Mouse (Mus musculus) heart, embryonic 13.5 days (tissue): ENCODE data around the gene Siglecg. TPM values are rescaled to one million over a fixed set of nuclear protein-coding genes. Genes with fewer than 3 reads are reported as not detected.
"Not testable (repeated sequence)": the region's sequence is repeated elsewhere in the genome, so short reads cannot be mapped to it uniquely, and the experiment has no call there.

Experiments used
- ATAC-seq: fragments of 200-750 bp; cut with Nextera tagmentation; 2 replicates; pipeline ENCODE4 v1.8.0; 2017; ENCODE audit warnings: moderate TSS enrichment; ENCODE audit not compliant: insufficient number of reproducible peaks, low FRiP score, low TSS enrichment; ENCODE audit errors: extremely low read depth
- H3K27ac ChIP-seq: fragments of 300-500 bp; sonication (generic); replicated peaks from 2 replicates; pipeline ENCODE4 v1.5.1; 2015; ENCODE audit warnings: moderate library complexity, mild to moderate bottlenecking, inconsistent platforms
- H3K27me3 ChIP-seq: fragments of 300-500 bp; sonication (generic); replicated peaks from 2 replicates; pipeline ENCODE4 v1.6.1; 2015; ENCODE audit warnings: mild to moderate bottlenecking, inconsistent platforms
- H3K36me3 ChIP-seq: fragments of 300-500 bp; sonication (generic); 2 replicates; pipeline ENCODE4 v1.6.1; 2015; ENCODE audit warnings: mild to moderate bottlenecking, inconsistent platforms
- H3K4me1 ChIP-seq: fragments of 300-500 bp; sonication (generic); 2 replicates; pipeline ENCODE4 v1.6.1; 2015; ENCODE audit warnings: inconsistent platforms
- H3K4me2 ChIP-seq: fragments of 300-500 bp; sonication (generic); 2 replicates; pipeline ENCODE4 v1.6.1; 2015; ENCODE audit warnings: inconsistent platforms, mild to moderate bottlenecking, moderate library complexity
- H3K4me3 ChIP-seq: fragments of 300-500 bp; sonication (generic); 2 replicates; pipeline ENCODE4 v1.5.1; 2015; ENCODE audit warnings: moderate library complexity, mild to moderate bottlenecking, inconsistent platforms
- H3K9ac ChIP-seq: fragments of 300-500 bp; sonication (generic); 2 replicates; pipeline ENCODE4 v1.6.1; 2015; ENCODE audit warnings: inconsistent platforms, mild to moderate bottlenecking, moderate library complexity
- H3K9me3 ChIP-seq: fragments of 300-500 bp; sonication (generic); 2 replicates; pipeline ENCODE4 v1.6.1; 2016; ENCODE audit warnings: inconsistent platforms
- WGBS: fragments of 180-500 bp; shearing (Covaris S2); methylation state at CpG from one replicate; pipeline ENCODE4 v1.1.7; 2015; ENCODE audit warnings: mixed read lengths; 5-methylcytosine and 5-hydroxymethylcytosine counted together
- polyA plus RNA-seq: library from polyadenylated mRNA; unstranded; fragments of >200 nt; fragmentation: Nextera tagmentation; extraction: Ambion mirVana; gene quantifications from 2 replicates; pipeline ENCODE4 v1.2.1, GENCODE M21; 2015

Gene Siglecg
- 0.08 and 0.19 TPM in 2 replicates for polyA plus RNA-seq

DNA sequence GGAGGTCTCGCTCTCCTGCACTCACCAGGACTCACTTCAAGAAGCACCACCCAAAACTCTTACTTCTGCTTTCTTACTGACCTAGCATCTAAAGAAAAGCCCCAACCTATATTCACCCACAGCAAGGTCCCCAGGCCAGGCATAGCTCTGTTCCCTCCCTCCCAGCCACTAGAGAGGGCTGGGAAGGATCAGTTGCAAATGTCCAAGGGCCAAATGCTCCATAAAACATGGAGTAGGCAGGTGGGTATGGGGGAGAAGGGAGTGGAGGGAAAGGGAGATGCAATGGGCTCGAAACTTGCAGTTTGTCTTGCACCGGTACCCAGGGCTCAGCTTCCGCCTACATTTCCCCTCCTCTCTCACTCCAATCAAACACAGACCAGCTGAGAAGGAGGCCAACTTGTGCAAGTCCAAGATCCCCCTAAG is at the start of gene Siglecg:
Gene Siglecg, plus strand, starts transcription at position 74 of the 423 bp plus-strand sequence.
- 86% methylated on average over 4 of the region's 4 CpGs for WGBS
- Histone ChIP-seq H3K27ac (no peak within 1 kb of the TSS), H3K4me1 (no peaks in the 10 kb centered on the region), H3K4me3 (no peak within 1 kb of the TSS), H3K36me3 (no peaks in the 10 kb centered on the region), H3K27me3 (no peaks in the 10 kb centered on the region), H3K9me3 (no peaks in the 10 kb centered on the region), H3K4me2 (no peak within 1 kb of the TSS), H3K9ac (no peak within 1 kb of the TSS)
- no peak for ATAC-seq

DNA sequence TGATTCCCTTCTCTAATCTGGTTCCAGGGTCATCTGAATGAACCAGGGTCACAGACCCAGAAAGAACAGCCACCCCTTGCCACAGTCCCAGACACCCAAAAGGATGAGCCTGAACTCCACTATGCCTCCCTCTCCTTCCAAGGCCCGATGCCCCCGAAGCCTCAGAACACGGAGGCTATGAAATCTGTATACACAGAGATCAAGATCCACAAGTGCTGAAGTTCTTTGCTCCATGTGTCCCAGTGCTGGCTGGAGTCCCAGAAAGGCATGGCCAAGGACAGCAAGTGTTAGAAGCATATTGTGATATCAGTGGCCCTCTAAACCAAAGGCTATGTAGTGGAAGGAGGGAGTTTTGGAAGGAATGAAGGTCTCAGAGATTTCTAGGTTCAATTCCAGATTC is 49.4 kb upstream of the Siglecg start:
- 77% methylated on average over 3 of the region's 3 CpGs for WGBS

DNA sequence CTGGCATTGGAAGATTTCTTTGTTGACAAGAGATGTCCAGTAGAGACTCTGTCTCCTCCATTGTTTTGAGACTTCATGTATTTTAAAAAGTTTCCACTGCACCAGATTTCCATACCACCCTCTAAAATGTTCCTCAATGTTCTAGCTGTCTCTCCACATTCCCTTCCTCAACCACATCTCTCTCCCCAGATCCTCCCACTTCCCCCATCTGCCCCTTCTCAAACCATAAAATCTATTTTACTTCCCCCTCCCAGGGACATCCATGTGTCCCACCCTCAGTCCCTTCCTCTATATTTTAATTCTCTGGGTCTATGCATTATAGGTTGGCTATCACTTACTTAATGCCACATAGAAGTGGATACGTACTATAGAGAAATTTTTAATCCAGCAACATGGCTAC is 46.6 kb upstream of the Siglecg start:
- H3K27me3 ChIP-seq: no peaks in the 10 kb centered on the region
- H3K27ac ChIP-seq: no peak overlapping the region
- no peaks in the 10 kb centered on the region for H3K4me1 ChIP-seq
- 74% methylated on average over 1 of the region's 1 CpGs for WGBS
- H3K4me2 ChIP-seq: no peak overlapping the region
- no peak for ATAC-seq
- no peak overlapping the region for H3K4me3 ChIP-seq
- no peak overlapping the region for H3K9ac ChIP-seq
- H3K9me3 ChIP-seq: no peaks in the 10 kb centered on the region
- H3K36me3 ChIP-seq: no peaks in the 10 kb centered on the region

More for the DNA sequence above, 49.4 kb upstream of the Siglecg start:
- no peak for ATAC-seq
- Histone ChIP-seq H3K36me3 (no peaks in the 10 kb centered on the region), H3K9ac (no peak overlapping the region), H3K27me3 (no peaks in the 10 kb centered on the region), H3K27ac (no peak overlapping the region), H3K4me3 (no peak overlapping the region), H3K4me2 (no peak overlapping the region), H3K9me3 (no peaks in the 10 kb centered on the region), H3K4me1 (0 out of 2 replicates have a peak, but pooled peaks cover 3% of the 10 kb centered on the region)

DNA sequence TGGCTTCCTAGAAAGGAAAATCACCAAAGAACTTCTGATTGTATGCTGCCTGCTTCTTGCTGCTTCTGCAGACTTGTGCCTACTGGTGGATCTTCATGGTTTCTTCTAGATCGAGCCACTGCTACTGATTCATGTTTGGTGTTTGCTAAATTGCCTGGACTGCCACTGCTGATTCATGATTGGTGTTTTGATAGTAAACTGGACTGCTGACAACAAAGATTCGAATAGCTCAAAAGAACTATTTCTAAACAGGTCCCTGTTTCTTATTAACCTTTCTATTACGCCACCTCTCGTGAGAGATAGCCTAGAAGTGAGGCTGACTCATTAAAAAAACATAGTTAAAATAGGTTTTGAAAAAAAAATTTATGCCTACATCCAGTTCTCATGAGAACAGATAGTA is 46.0 kb upstream of the Siglecg start:
- WGBS: 60% methylated on average over 4 of the region's 4 CpGs
- Histone ChIP-seq H3K4me3 (no peak overlapping the region), H3K4me2 (no peak overlapping the region), H3K27me3 (no peaks in the 10 kb centered on the region), H3K9ac (no peak overlapping the region), H3K36me3 (no peaks in the 10 kb centered on the region), H3K9me3 (no peaks in the 10 kb centered on the region), H3K27ac (no peak overlapping the region), H3K4me1 (no peaks in the 10 kb centered on the region)
- no peak for ATAC-seq

DNA sequence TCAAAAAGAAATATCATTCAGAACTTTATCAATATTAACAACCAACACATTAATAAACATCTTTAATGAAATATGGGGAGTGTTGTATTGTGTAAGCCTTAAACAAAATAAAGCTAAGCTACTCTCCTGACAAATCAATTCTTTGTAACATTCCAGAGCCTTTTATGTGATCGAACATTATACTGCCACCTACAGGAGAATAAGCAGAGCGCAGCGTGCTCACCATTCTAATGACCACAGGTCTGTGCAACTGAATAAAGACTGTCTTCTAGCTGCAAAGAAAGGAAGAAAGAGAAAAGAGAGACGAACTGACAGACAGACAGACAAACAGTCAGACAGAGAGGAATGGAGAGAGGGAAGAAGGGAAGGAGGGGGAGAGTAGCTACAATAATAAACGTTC is 29.8 kb upstream of the Siglecg start:
- H3K4me1 ChIP-seq: no peaks in the 10 kb centered on the region
- H3K36me3 ChIP-seq: no peaks in the 10 kb centered on the region
- no peak for ATAC-seq
- H3K9me3 ChIP-seq: no peaks in the 10 kb centered on the region
- no peak overlapping the region for H3K4me2 ChIP-seq
- H3K4me3 ChIP-seq: no peak overlapping the region
- WGBS: 13% methylated on average over 5 of the region's 5 CpGs
- no peaks in the 10 kb centered on the region for H3K27me3 ChIP-seq
- no peak overlapping the region for H3K9ac ChIP-seq
- no peak overlapping the region for H3K27ac ChIP-seq

DNA sequence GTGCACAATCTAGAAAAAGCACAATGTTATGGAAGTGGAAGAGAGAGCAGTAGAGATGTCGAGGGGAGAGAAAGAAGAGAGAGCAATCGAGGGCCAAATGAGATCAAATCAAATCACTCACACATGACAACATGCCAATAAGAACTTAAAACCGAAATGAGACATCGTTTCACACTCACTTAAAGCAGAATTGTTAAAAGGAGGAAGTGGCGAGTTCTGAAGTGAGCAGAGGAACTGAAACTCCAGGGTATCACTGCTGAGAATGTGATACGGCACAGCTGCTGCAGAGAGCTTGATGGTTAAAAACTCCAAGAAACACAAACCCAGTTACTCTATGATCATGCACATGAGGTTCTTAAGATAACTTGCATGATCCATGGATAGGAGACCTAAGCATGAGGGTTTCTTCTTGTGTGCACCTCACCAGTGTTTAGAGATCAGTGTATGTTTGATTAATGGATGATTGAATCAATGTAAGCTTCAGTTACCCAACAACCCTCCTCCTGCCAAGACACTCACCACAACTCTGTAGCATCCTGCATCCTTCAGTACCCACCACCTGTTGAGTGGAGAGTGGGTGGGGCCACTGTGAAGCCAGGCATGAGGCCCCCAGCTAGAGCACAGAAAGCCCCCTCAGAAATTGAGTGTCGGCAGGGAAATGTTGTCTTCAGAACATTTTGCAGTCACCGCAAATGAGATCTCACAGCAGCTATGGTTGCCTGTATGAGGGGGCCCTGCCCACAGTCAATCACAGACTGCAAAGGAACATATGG is 15.5 kb upstream of the Siglecg start:
- H3K36me3 ChIP-seq: no peaks in the 10 kb centered on the region
- no peak overlapping the region for H3K4me2 ChIP-seq
- ATAC-seq: no peak
- H3K27me3 ChIP-seq: no peaks in the 10 kb centered on the region
- no peak overlapping the region for H3K27ac ChIP-seq
- H3K9ac ChIP-seq: no peak overlapping the region
- no peaks in the 10 kb centered on the region for H3K9me3 ChIP-seq
- no peak overlapping the region for H3K4me3 ChIP-seq
- 69% methylated on average over 8 of the region's 8 CpGs for WGBS
- H3K4me1 ChIP-seq: no peaks in the 10 kb centered on the region

DNA sequence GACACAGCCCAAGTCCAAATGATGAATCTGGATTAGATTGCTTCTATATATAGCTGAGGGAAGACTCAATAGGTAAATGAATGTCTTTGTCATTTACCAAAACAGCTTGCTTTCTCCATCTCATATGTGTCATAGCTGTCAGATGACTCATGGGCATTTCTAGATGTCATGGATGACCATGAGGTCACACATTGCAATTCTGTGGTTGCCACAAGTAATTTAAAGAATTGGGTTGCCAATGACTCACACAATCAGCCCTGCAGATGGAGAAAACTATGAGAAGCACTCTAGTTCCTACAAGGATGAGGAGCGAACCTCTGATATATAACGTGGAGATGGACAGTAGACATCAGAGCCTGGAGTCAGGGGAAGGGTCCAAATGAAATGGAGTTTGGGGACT is 8.5 kb upstream of the Siglecg start:
- Histone ChIP-seq H3K4me2 (no peak overlapping the region), H3K36me3 (no peaks in the 10 kb centered on the region), H3K9me3 (no peaks in the 10 kb centered on the region), H3K27me3 (no peaks in the 10 kb centered on the region), H3K27ac (no peak overlapping the region), H3K4me3 (no peak overlapping the region), H3K4me1 (no peaks in the 10 kb centered on the region), H3K9ac (no peak overlapping the region)
- WGBS: 81% methylated on average over 2 of the region's 2 CpGs
- ATAC-seq: no peak

DNA sequence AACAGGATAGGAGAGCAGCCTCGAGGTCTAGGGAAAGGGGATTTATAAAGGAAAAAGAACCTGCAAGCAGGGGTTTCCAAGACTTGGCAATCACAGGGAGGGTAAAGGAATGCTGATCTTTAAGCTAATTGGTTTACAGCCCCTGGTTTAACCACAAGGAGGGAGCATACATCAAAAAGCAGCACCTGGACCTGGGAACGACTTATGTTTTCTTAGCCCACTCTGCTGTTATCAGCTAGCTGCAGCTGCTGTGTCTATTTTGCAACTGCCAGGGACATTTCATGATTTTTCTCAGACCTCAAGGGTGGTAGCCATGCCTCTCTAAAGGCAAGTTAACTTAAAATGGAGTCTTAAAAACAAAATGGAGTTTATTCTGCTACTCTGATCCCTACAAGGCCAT is 5.3 kb upstream of the Siglecg start:
- Histone ChIP-seq H3K9me3 (no peaks in the 10 kb centered on the region), H3K27me3 (no peaks in the 10 kb centered on the region), H3K9ac (no peak overlapping the region), H3K36me3 (no peaks in the 10 kb centered on the region), H3K4me1 (no peaks in the 10 kb centered on the region), H3K4me2 (no peak overlapping the region), H3K27ac (no peak overlapping the region), H3K4me3 (no peak overlapping the region)
- no peak for ATAC-seq
- WGBS: 31% methylated on average over 2 of the region's 2 CpGs

DNA sequence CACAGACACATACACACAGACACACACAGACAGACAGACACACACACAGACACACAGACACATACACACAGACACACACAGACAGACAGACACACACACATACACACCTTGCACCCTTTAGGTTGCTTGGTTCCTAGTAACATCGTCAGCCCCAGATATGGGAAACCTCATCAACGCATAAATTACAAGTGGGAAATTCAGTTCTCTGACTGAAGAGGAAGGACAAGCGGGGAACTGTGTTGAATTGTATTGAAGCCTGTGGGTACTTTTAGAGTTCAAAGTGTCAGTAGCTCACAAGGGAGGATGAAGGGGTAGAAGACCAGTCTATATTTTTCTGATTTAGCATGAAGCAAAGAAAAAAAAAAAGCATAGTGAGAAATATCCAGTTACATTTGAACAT is 431 bp upstream of the Siglecg start:
- Histone ChIP-seq H3K9me3 (no peaks in the 10 kb centered on the region), H3K4me2 (no peak overlapping the region), H3K36me3 (no peaks in the 10 kb centered on the region), H3K4me3 (no peak overlapping the region), H3K4me1 (no peaks in the 10 kb centered on the region), H3K27ac (no peak overlapping the region), H3K27me3 (no peaks in the 10 kb centered on the region), H3K9ac (no peak overlapping the region)
- ATAC-seq: no peak
- WGBS: 81% methylated on average over 3 of the region's 3 CpGs

DNA sequence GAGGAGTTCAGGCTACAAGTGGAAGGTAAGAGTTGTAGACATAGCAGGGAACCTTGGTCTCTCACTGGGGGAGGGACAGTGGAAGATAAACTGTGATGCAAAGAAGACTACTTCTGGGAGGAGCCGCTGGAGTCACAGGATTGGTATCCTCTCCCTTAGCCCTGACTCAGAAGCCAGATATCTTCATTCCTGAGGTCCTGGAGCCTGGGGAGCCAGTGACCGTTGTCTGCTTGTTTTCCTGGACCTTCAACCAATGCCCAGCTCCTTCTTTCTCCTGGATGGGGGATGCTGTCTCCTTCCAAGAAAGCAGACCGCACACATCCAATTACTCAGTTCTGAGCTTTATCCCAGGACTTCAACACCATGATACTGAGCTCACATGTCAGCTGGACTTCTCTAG is 1.1 kb downstream of the Siglecg start:
- H3K4me3 ChIP-seq: no peak overlapping the region
- no peak overlapping the region for H3K4me2 ChIP-seq
- H3K9ac ChIP-seq: no peak overlapping the region
- no peaks in the 10 kb centered on the region for H3K4me1 ChIP-seq
- 64% methylated on average over 3 of the region's 3 CpGs for WGBS
- no peaks in the 10 kb centered on the region for H3K27me3 ChIP-seq
- no peak for ATAC-seq
- no peak overlapping the region for H3K27ac ChIP-seq
- no peaks in the 10 kb centered on the region for H3K9me3 ChIP-seq
- no peaks in the 10 kb centered on the region for H3K36me3 ChIP-seq

DNA sequence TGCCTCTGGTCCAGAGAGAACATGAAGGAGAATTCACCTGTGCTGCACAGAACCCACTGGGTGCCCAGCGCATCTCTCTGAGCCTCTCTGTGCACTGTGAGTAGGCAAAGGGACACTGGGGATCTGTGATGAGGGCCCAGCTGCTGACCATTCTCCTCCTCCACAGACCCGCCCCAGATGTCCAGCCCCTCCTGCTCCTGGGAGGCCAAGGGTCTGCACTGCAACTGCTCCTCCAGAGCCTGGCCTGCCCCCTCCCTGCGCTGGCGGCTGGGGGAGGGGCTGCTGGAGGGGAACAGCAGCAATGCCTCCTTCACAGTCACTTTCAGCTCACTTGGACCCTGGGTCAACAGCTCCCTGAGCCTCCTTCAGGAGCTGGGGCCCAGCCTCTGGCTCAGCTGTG is 3.7 kb downstream of the Siglecg start:
- not testable (repeated sequence) for H3K9ac ChIP-seq, H3K27ac ChIP-seq, ATAC-seq, H3K4me3 ChIP-seq, H3K36me3 ChIP-seq, H3K9me3 ChIP-seq, H3K4me1 ChIP-seq, H3K4me2 ChIP-seq, H3K27me3 ChIP-seq
- 39% methylated on average over 3 of the region's 4 CpGs for WGBS

DNA sequence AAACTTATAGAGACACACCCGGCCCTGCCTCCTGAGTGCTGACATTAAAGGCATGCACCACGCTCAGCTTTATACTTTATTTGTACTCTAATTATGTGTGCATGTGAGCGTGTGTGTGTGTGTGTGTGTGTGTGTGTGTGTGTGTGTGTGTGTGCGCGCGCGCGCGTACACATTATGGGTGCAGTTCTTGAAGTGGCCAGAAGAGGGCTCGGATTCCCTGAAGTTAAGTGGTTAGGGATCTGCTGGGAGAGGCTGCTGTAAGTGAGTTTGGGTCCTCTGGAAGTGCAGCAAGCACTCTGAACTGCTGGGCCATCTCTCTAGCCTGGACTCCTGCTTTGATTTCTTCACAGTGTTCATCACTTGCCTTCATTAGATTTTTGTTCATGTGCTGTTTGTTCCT is 9.3 kb downstream of the Siglecg start:
- H3K9ac ChIP-seq: no peak overlapping the region
- no peaks in the 10 kb centered on the region for H3K4me1 ChIP-seq
- no peak overlapping the region for H3K4me2 ChIP-seq
- no peak overlapping the region for H3K4me3 ChIP-seq
- H3K36me3 ChIP-seq: no peaks in the 10 kb centered on the region
- H3K27me3 ChIP-seq: no peaks in the 10 kb centered on the region
- H3K27ac ChIP-seq: no peak overlapping the region
- ATAC-seq: no peak
- peaks cover 4% of the 10 kb centered on the region; the same call in 1 of the 2 replicates for H3K9me3 ChIP-seq
- WGBS: 85% methylated on average over 10 of the region's 10 CpGs
